Mouse (Mus musculus) bone marrow, adult 2 months (tissue): ENCODE data around the gene Trpm5.

Experiments used
- CTCF ChIP-seq: fragments of 200-500 bp; IDR thresholded peaks from 2 replicates; pipeline ENCODE4 v1.5.1; 2011; ENCODE audit warnings: low read length, control low read depth; ENCODE audit not compliant: control insufficient read depth, insufficient read depth
- POLR2A ChIP-seq: fragments of 200-500 bp; IDR thresholded peaks from 2 replicates; pipeline ENCODE4 v1.6.1; 2011; ENCODE audit warnings: low read depth, mild to moderate bottlenecking, control low read depth, low read length, borderline replicate concordance; ENCODE audit not compliant: control insufficient read depth

- no peak for TF ChIP-seq CTCF
- no peak for TF ChIP-seq POLR2A
Observed at GRCm38 (mm10) chr7:143100759-143101158, 6.3 kb upstream of the Trpm5 start.
